Comparison of ENCODE assay signal across 31 mouse cellular contexts in genomic region chr10:42051069-42051468, GRCm38 (mm10). TPM values are rescaled to one million over a fixed set of nuclear protein-coding genes. Genes with fewer than 3 reads are reported as not detected.
DNase-seq lines count a peak whose midpoint lies in the region; ATAC-seq lines count a peak whose summit lies in the region.
"Had no signal": no experiment of that assay in that cellular context is flagged by ENCODE, and none has a peak within 500 bp of the region (broad histone marks: within the 10 kb centered on the region; RNA-seq: fewer than 3 reads in every experiment).

No protein-coding gene starts in this region.

- no peak overlapping the region for H3K9ac ChIP-seq in hindbrain, embryonic 16.5 days (ENCODE audit: low read depth, low read length)
- no peak overlapping the region for H3K9ac ChIP-seq in hindbrain, embryonic 11.5 days (ENCODE audit: low read depth, low read length)
- H3K9ac ChIP-seq in lung, embryonic 16.5 days (ENCODE audit: low read length) = no peak overlapping the region
- no peak overlapping the region for H3K9ac ChIP-seq in liver, embryonic 12.5 days
- H3K9ac ChIP-seq: forebrain, embryonic 15.5 days; heart, embryonic 12.5 days; hindbrain, embryonic 14.5 days; midbrain, embryonic 15.5 days had no signal

- H3K4me2 ChIP-seq in hindbrain, embryonic 16.5 days (ENCODE audit: low read length) = no peak overlapping the region
- H3K4me2 ChIP-seq in hindbrain, embryonic 11.5 days (replicated peaks; ENCODE audit: low read depth, low read length) = no peak overlapping the region
- no peak overlapping the region for H3K4me2 ChIP-seq in lung, embryonic 16.5 days (ENCODE audit: low read depth, low read length)
- H3K4me2 ChIP-seq in liver, embryonic 12.5 days = peak overlapping the region; percentile 27
- H3K4me2 ChIP-seq: forebrain, embryonic 15.5 days; heart, embryonic 12.5 days; hindbrain, embryonic 14.5 days; midbrain, embryonic 15.5 days had no signal

- no peaks in the 10 kb centered on the region for H3K27me3 ChIP-seq in hindbrain, embryonic 16.5 days (replicated peaks; ENCODE audit: control insufficient read depth, insufficient read depth, low read length)
- no peaks in the 10 kb centered on the region for H3K27me3 ChIP-seq in hindbrain, embryonic 11.5 days (ENCODE audit: control insufficient read depth, insufficient read depth, low read length)
- no peaks in the 10 kb centered on the region for H3K27me3 ChIP-seq in lung, embryonic 16.5 days (ENCODE audit: control insufficient read depth, insufficient read depth, low read depth, low read length)
- no peaks in the 10 kb centered on the region for H3K27me3 ChIP-seq in liver, embryonic 12.5 days (replicated peaks)
- H3K27me3 ChIP-seq: CH12.LX; forebrain, embryonic 15.5 days; heart, embryonic 12.5 days; midbrain, embryonic 15.5 days had no signal

- H3K27ac ChIP-seq in hindbrain, embryonic 16.5 days (ENCODE audit: low read depth, low read length) = no peak overlapping the region
- H3K27ac ChIP-seq in hindbrain, embryonic 11.5 days (ENCODE audit: low read depth, low read length) = no peak overlapping the region
- no peak overlapping the region for H3K27ac ChIP-seq in lung, embryonic 16.5 days (ENCODE audit: low read length)
- 0 out of 2 replicates have a peak overlapping the region, but pooled peaks have one; percentile 31 for H3K27ac ChIP-seq in liver, embryonic 12.5 days
- H3K27ac ChIP-seq: forebrain, embryonic 10.5 days; forebrain, embryonic 15.5 days; gastrocnemius, adult 2 months; heart, adult 2 months; hindbrain, embryonic 14.5 days; macrophage; midbrain, embryonic 10.5 days; midbrain, embryonic 15.5 days had no signal

- no peak for DNase-seq in hindbrain, embryonic 11.5 days (ENCODE audit: low spot score)
- DNase-seq in lung, postnatal 14 days = no peak
- no peak for DNase-seq in ovary, adult 18-20 months (ENCODE audit: low spot score)
- no peak for DNase-seq in kidney, adult 18-20 months
- DNase-seq: adrenal gland, adult 8-10 months; cerebellum, adult 8-10 months; cerebellum, postnatal 25 days; gastrocnemius, adult 2 months; heart, adult 2 months; heart, postnatal 4 days; kidney, adult 9 months; kidney, postnatal 10 days; layer of hippocampus, postnatal 36 days; right cerebral cortex, adult 18-20 months; thymus, adult 18-20 months; thymus, postnatal 25 days had no signal

- 93% methylated on average over 6 of the region's 6 CpGs for WGBS in hindbrain, embryonic 16.5 days
- 90% methylated on average over 6 of the region's 6 CpGs for WGBS in hindbrain, embryonic 11.5 days
- WGBS in lung, embryonic 16.5 days = 61% methylated on average over 6 of the region's 6 CpGs
- 25% methylated on average over 6 of the region's 6 CpGs for WGBS in liver, embryonic 12.5 days (ENCODE audit: insufficient replicate concordance)

- 0 out of 2 replicates have a peak, but pooled peaks have one; percentile 27 for ATAC-seq in hindbrain, embryonic 16.5 days
- ATAC-seq in hindbrain, embryonic 11.5 days (ENCODE audit: low FRiP score) = no peak
- peak; percentile 85 for ATAC-seq in lung, embryonic 16.5 days (ENCODE audit: low read depth)
- peak; percentile 54 for ATAC-seq in liver, embryonic 12.5 days
- ATAC-seq in megakaryocyte-erythroid progenitor cell, adult 5-6 weeks (replicated peaks; ENCODE audit: low FRiP score, low TSS enrichment, poor library complexity, severe bottlenecking) = 0 out of 2 replicates have a peak, but pooled peaks have one; percentile 5
- ATAC-seq: forebrain, embryonic 15.5 days; inflammation-experienced regulatory T-cells, adult 6 months; midbrain, embryonic 15.5 days had no signal

- H3K4me3 ChIP-seq in hindbrain, embryonic 16.5 days (ENCODE audit: low read length) = no peak overlapping the region
- H3K4me3 ChIP-seq in hindbrain, embryonic 11.5 days (ENCODE audit: low read depth, low read length) = no peak overlapping the region
- H3K4me3 ChIP-seq in lung, embryonic 16.5 days (ENCODE audit: low read length) = no peak overlapping the region
- no peak overlapping the region for H3K4me3 ChIP-seq in liver, embryonic 12.5 days
- H3K4me3 ChIP-seq: forebrain, embryonic 10.5 days; forebrain, embryonic 15.5 days; gastrocnemius, adult 2 months; heart, adult 2 months; heart, embryonic 12.5 days; midbrain, embryonic 10.5 days; midbrain, embryonic 15.5 days had no signal

- no peaks in the 10 kb centered on the region for H3K36me3 ChIP-seq in hindbrain, embryonic 16.5 days (ENCODE audit: control insufficient read depth, insufficient read depth, low read length)
- H3K36me3 ChIP-seq in hindbrain, embryonic 11.5 days (ENCODE audit: control insufficient read depth, insufficient read depth, low read length) = no peaks in the 10 kb centered on the region
- no peaks in the 10 kb centered on the region for H3K36me3 ChIP-seq in lung, embryonic 16.5 days (ENCODE audit: control insufficient read depth, insufficient read depth, low read length)
- H3K36me3 ChIP-seq in liver, embryonic 12.5 days = no peaks in the 10 kb centered on the region
- H3K36me3 ChIP-seq: forebrain, embryonic 10.5 days; forebrain, embryonic 15.5 days; heart, embryonic 12.5 days; midbrain, embryonic 10.5 days; midbrain, embryonic 15.5 days had no signal

- H3K4me1 ChIP-seq in hindbrain, embryonic 16.5 days (ENCODE audit: control insufficient read depth, insufficient read depth, low read depth, low read length) = no peaks in the 10 kb centered on the region
- H3K4me1 ChIP-seq in hindbrain, embryonic 11.5 days (replicated peaks; ENCODE audit: control insufficient read depth, insufficient read depth, low read length) = no peaks in the 10 kb centered on the region
- H3K4me1 ChIP-seq in lung, embryonic 16.5 days (replicated peaks; ENCODE audit: control insufficient read depth, insufficient read depth, low read length) = peaks cover 2% of the 10 kb centered on the region; the same call in 1 of the 2 replicates
- peaks cover 25% of the 10 kb centered on the region for H3K4me1 ChIP-seq in liver, embryonic 12.5 days
- H3K4me1 ChIP-seq: forebrain, embryonic 15.5 days; midbrain, embryonic 15.5 days had no signal

- H3K9me3 ChIP-seq in hindbrain, embryonic 16.5 days (ENCODE audit: control insufficient read depth, low read length) = peaks cover 3% of the 10 kb centered on the region
- H3K9me3 ChIP-seq in hindbrain, embryonic 11.5 days (ENCODE audit: control insufficient read depth, low read length) = no peaks in the 10 kb centered on the region
- H3K9me3 ChIP-seq in lung, embryonic 16.5 days (ENCODE audit: control insufficient read depth, low read length) = no peaks in the 10 kb centered on the region
- H3K9me3 ChIP-seq in liver, embryonic 12.5 days (replicated peaks) = no peaks in the 10 kb centered on the region
- H3K9me3 ChIP-seq: forebrain, embryonic 10.5 days; forebrain, embryonic 15.5 days; heart, embryonic 12.5 days; midbrain, embryonic 10.5 days; midbrain, embryonic 15.5 days had no signal

RNA-seq across cellular contexts. Expression of gene Armc2, which starts 32.8 kb away (rescaled TPM):
- polyA plus RNA-seq in hindbrain, embryonic 16.5 days (2015; fragmentation: Nextera tagmentation; extraction: Ambion mirVana) = 12.7 TPM in 2 replicates
- 3.0 and 3.2 TPM in 2 replicates for polyA plus RNA-seq in hindbrain, embryonic 11.5 days (2014; fragmentation: Nextera tagmentation; extraction: Ambion mirVana)
- 2.0 and 3.0 TPM in 2 replicates for polyA plus RNA-seq in lung, embryonic 16.5 days (2015; fragmentation: Nextera tagmentation; extraction: Ambion mirVana)
- polyA plus RNA-seq in liver, embryonic 12.5 days (2016; fragmentation: Nextera tagmentation; extraction: Ambion mirVana) = 0.23 and 0.57 TPM in 2 replicates
- 1.7 TPM in 1 of 2 replicates, not detected in the other for total RNA-seq in megakaryocyte-erythroid progenitor cell, adult 5-6 weeks (2014; fragmentation: Nextera tagmentation)
- 0.04 and 0.28 TPM in 2 replicates for total RNA-seq in megakaryocyte-erythroid progenitor cell, adult 5-6 weeks (2017)
- total RNA-seq: neutrophil, adult 5-6 weeks had no signal
- polyA plus RNA-seq: liver, adult 2 months had no signal
